Mouse (Mus musculus) liver, embryonic 14.5 days (tissue): ENCODE data around the gene Gnat1.

Experiments
- CTCF ChIP-seq: IDR thresholded peaks from 2 replicates; pipeline ENCODE4 v1.5.1; 2016; ENCODE audit warnings: antibody characterized with exemption, low read depth, control low read depth
- EP300 ChIP-seq: IDR thresholded peaks from 2 replicates; pipeline ENCODE4 v1.6.1; 2016; ENCODE audit warnings: antibody characterized with exemption, low read depth

- no peak for TF ChIP-seq CTCF
- TF ChIP-seq EP300, result no peak
Observed at GRCm38 (mm10) chr9:107723292-107723691, 43.8 kb upstream of the Gnat1 start.
